Mouse (Mus musculus): ENCODE data around the gene Patl1. TPM values are rescaled to one million over a fixed set of nuclear protein-coding genes. Genes with fewer than 3 reads are reported as not detected.
"Not testable (repeated sequence)": the region's sequence is repeated elsewhere in the genome, so short reads cannot be mapped to it uniquely, and the experiment has no call there.

The Patl1 gene
- polyA plus RNA-seq, 1 experiment from 2014 or later = 17.4 TPM

DNA sequence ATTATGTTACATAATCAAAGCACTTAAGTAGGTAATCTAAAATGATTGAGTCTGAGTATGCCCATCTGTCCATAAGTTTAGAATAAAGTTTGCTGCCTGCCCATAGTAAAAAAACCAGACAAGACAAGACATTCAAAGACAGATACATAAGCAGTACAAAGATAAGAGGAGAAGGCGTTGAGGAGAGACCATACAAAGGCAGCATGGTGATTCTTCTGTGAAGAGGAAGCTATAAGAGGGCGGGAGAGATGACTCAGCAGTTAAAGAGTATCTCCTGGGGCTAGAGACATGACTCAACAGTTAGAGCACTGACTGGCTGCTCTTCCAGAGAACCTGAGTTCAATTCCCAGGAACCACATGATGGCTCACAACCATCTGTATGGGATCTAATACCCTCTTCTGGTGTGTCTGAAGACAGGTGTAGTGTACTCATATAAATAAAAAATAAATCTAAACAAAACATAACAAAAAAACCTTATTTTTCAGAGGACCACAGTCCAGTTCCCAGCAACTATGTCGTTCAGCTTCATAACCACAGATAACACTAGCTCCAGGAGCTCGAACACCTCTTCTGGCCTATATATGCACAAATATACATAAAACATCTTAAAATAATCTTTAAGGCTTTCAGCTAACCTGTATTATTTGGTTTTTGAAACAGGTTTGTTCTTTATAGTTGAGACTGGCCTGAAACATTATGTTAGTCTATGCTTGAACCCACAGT is 16.0 kb downstream of the Patl1 start:
- Histone ChIP-seq H3K4me2 (no peak overlapping the region), H3K36me3 (peaks cover 76% of the 10 kb centered on the region), H3K27ac (no peak overlapping the region), H3K9ac (no peak overlapping the region), H3K9me3 (no peaks in the 10 kb centered on the region), H3K4me1 (no peaks in the 10 kb centered on the region), H3K4me3 (no peak overlapping the region), H3K27me3 (no peaks in the 10 kb centered on the region)
- ATAC-seq (ENCODE audit: borderline replicate concordance, extremely low read depth, low FRiP score, low TSS enrichment) = no peak
- WGBS = 91% methylated on average over 4 of the region's 4 CpGs

DNA sequence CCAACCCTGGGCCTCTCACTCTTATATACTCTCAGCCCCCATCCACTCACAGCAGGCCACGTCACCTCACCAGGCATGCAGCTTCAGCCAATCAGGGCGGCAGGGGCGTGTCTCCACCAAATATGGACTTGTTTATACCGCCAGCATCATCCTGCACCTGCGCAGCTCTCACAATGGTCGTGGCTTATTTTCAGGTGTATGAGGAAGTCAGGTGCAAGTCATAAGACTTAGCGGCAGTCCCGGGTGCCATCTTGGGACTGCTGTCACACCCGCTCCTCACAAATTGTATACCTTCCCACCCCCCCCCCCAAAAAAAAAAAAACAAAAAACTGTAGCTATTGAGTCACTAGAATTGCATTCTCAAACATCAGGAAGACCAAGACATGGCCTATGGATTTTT is 34.3 kb downstream of the Patl1 start:
- 92% methylated on average over 9 of the region's 9 CpGs for WGBS
- not testable (repeated sequence) for H3K9me3 ChIP-seq

DNA sequence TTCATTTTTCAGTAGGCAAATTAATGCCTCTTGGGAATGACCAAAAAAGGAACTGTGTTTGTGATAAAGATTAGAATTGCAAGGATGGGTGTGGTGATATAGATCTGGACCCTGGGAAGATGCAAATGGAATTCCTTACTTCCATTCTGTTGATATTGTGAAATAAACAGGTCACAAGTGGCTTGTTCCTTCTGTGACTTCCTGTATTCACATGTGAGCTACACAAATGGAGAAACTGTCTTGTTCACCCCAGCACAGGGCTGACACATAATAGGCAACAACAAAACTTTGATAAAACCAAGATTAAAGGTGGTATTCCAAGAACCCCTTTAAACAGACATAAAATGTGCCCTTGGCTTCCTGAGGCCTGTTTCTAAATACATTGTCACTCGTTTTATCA is 37.7 kb downstream of the Patl1 start:
- peaks cover 10% of the 10 kb centered on the region for H3K36me3 ChIP-seq
- no peaks in the 10 kb centered on the region for H3K4me1 ChIP-seq
- no peaks in the 10 kb centered on the region for H3K27me3 ChIP-seq
- no peak overlapping the region for H3K4me2 ChIP-seq
- no peak overlapping the region for H3K27ac ChIP-seq
- no peaks in the 10 kb centered on the region for H3K9me3 ChIP-seq
- 50% methylated on average over 1 of the region's 1 CpGs for whole genome bisulfite sequencing
- no peak overlapping the region for H3K4me3 ChIP-seq
- no peak overlapping the region for H3K9ac ChIP-seq
- no peak for ATAC-seq (ENCODE audit: borderline replicate concordance, extremely low read depth, low FRiP score, low TSS enrichment)

More for the DNA sequence above, 34.3 kb downstream of the Patl1 start:
- H3K4me1 ChIP-seq; H3K9ac ChIP-seq; H3K4me3 ChIP-seq; H3K4me2 ChIP-seq; H3K27ac ChIP-seq; H3K27me3 ChIP-seq; ATAC-seq (ENCODE audit: borderline replicate concordance, extremely low read depth, low FRiP score, low TSS enrichment): not testable (repeated sequence)
- H3K36me3 ChIP-seq = peaks cover 33% of the 10 kb centered on the region

DNA sequence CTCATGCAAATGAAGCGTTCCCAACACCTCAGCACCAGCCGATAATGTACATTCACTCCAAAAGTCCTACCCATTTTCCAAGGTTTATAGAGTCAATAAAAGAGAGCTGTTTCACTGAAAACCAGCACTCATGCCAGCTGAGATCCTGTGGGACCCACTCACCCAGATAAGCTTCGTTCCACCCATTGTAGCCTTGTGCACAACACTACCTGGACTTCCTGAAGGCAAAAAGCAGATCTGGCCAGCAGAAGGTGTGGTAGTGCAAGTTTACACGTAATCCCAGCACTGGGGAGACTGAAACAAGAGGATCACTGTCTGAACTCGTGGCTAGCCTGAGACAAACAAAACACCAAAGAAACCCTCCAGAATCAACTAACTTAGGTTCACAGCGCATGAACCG is 38.5 kb downstream of the Patl1 start:
- WGBS = 68% methylated on average over 7 of the region's 7 CpGs
- Histone ChIP-seq H3K27me3 (no peaks in the 10 kb centered on the region), H3K9me3 (no peaks in the 10 kb centered on the region), H3K9ac (no peak overlapping the region), H3K4me3 (no peak overlapping the region), H3K27ac (no peak overlapping the region), H3K36me3 (peaks cover 3% of the 10 kb centered on the region), H3K4me2 (no peak overlapping the region), H3K4me1 (no peaks in the 10 kb centered on the region)
- no peak for ATAC-seq (ENCODE audit: borderline replicate concordance, extremely low read depth, low FRiP score, low TSS enrichment)

DNA sequence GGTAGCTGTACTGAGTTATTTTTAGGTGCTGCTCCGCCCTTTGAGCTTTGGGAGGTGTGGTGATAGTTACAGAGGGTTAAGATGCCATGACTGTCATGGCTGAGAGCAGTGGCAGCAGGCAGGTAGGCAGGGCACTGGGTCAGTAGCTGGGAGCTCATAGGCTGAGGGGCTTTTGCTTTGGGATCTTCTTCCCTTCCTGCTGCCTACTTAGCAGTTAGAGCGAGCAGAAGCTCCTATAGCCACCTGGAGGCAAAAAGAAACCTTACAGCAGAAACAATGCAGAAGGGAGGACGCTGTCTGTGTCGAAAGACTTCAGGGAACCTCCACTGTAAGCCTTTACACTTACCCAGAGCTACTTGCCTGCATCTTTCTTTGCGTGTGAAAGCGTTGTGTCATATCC is 42.0 kb downstream of the Patl1 start:
- Histone ChIP-seq H3K4me2 (no peak overlapping the region), H3K9me3 (no peaks in the 10 kb centered on the region), H3K36me3 (no peaks in the 10 kb centered on the region), H3K9ac (no peak overlapping the region), H3K4me3 (no peak overlapping the region), H3K27me3 (no peaks in the 10 kb centered on the region), H3K4me1 (no peaks in the 10 kb centered on the region), H3K27ac (no peak overlapping the region)
- ATAC-seq (ENCODE audit: borderline replicate concordance, extremely low read depth, low FRiP score, low TSS enrichment) = no peak
- WGBS = 45% methylated on average over 6 of the region's 6 CpGs

DNA sequence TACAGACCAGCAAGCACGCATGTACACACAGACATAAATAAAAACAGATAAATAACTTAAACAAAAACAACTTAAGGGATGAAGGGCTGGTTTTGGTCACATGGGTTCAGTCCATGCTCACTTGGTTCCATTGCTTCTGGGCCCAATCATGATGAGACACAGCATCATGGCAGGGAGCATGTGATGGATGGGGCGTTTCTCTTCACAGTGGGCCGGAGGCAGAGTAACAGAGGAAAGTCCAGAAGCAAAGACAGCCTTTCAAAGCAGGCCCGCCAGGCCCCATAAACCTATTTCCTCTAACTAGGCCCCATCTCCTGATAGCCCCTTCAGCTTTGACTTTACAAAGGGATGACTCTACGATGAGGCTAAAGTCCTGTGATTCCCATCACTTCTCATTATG is 44.4 kb downstream of the Patl1 start:
- H3K27me3 ChIP-seq = no peaks in the 10 kb centered on the region
- H3K4me3 ChIP-seq = no peak overlapping the region
- no peak for ATAC-seq (ENCODE audit: borderline replicate concordance, extremely low read depth, low FRiP score, low TSS enrichment)
- no peak overlapping the region for H3K27ac ChIP-seq
- no peak overlapping the region for H3K9ac ChIP-seq
- no peak overlapping the region for H3K4me2 ChIP-seq
- H3K9me3 ChIP-seq = no peaks in the 10 kb centered on the region
- H3K36me3 ChIP-seq = no peaks in the 10 kb centered on the region
- no peaks in the 10 kb centered on the region for H3K4me1 ChIP-seq
- WGBS = 82% methylated on average over 5 of the region's 5 CpGs

GRCm38 (mm10) chr19:11957396-11957795 is 45.2 kb downstream of the Patl1 start:
- no peaks in the 10 kb centered on the region for H3K9me3 ChIP-seq
- no peak overlapping the region for H3K4me3 ChIP-seq
- 87% methylated on average over 5 of the region's 5 CpGs for WGBS
- no peak for ATAC-seq (ENCODE audit: borderline replicate concordance, extremely low read depth, low FRiP score, low TSS enrichment)
- H3K27me3 ChIP-seq = no peaks in the 10 kb centered on the region
- H3K4me2 ChIP-seq = no peak overlapping the region
- H3K27ac ChIP-seq = no peak overlapping the region
- H3K4me1 ChIP-seq = no peaks in the 10 kb centered on the region
- H3K36me3 ChIP-seq = no peaks in the 10 kb centered on the region
- H3K9ac ChIP-seq = no peak overlapping the region

DNA sequence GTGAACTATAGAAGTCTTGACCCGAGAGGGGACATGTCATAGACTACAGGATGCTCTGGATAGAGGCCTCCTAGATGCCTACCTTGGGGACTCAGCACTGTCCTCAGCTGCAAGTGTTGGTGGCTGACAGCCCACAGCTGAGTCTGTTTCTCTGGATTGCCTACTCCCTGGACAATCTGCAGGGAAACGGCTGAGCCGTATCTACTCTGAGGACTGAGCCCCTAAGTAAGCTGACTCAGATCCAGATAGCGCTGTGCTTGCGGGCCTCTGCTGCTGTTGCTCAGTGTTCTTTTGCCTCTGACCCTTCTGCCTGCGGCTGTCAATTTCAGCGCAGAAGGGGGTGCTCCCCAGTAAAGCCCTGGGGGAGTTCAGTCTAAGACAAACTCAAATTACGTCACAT is 45.6 kb downstream of the Patl1 start:
- H3K9me3 ChIP-seq = no peaks in the 10 kb centered on the region
- H3K9ac ChIP-seq = no peak overlapping the region
- H3K36me3 ChIP-seq = no peaks in the 10 kb centered on the region
- WGBS = 74% methylated on average over 8 of the region's 8 CpGs
- H3K27ac ChIP-seq = no peak overlapping the region
- no peaks in the 10 kb centered on the region for H3K27me3 ChIP-seq
- no peak for ATAC-seq (ENCODE audit: borderline replicate concordance, extremely low read depth, low FRiP score, low TSS enrichment)
- H3K4me1 ChIP-seq = no peaks in the 10 kb centered on the region
- H3K4me3 ChIP-seq = no peak overlapping the region
- no peak overlapping the region for H3K4me2 ChIP-seq

DNA sequence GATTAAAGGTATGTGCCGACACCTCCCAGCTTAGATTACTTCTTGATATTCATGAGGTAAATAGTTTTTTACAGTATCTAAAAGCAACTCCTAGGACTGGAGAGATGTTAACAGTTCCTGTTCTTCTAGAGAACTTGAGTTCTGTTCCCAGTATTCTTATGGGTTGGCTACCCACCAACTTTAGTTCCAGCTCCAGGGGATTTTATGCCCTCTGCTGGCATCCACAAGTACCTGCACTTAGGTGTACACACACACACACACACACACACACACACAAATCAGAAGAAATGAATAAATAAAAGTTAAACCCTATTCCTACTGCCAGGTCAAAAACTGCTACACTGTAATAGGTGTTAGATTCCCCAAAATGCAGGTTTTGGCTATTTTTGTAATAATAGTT is 52.1 kb downstream of the Patl1 start:
- Histone ChIP-seq H3K27me3 (no peaks in the 10 kb centered on the region), H3K36me3 (peaks cover 7% of the 10 kb centered on the region; the same call in 1 of the 2 replicates), H3K4me1 (peaks cover 11% of the 10 kb centered on the region), H3K4me3 (peak overlapping the region; percentile 51), H3K9me3 (no peaks in the 10 kb centered on the region), H3K4me2 (peak overlapping the region; percentile 66; the same call in 1 of the 2 replicates), H3K27ac (no peak overlapping the region), H3K9ac (no peak overlapping the region)
- WGBS = 100% methylated on average over 1 of the region's 1 CpGs
- ATAC-seq (ENCODE audit: borderline replicate concordance, extremely low read depth, low FRiP score, low TSS enrichment) = no peak

DNA sequence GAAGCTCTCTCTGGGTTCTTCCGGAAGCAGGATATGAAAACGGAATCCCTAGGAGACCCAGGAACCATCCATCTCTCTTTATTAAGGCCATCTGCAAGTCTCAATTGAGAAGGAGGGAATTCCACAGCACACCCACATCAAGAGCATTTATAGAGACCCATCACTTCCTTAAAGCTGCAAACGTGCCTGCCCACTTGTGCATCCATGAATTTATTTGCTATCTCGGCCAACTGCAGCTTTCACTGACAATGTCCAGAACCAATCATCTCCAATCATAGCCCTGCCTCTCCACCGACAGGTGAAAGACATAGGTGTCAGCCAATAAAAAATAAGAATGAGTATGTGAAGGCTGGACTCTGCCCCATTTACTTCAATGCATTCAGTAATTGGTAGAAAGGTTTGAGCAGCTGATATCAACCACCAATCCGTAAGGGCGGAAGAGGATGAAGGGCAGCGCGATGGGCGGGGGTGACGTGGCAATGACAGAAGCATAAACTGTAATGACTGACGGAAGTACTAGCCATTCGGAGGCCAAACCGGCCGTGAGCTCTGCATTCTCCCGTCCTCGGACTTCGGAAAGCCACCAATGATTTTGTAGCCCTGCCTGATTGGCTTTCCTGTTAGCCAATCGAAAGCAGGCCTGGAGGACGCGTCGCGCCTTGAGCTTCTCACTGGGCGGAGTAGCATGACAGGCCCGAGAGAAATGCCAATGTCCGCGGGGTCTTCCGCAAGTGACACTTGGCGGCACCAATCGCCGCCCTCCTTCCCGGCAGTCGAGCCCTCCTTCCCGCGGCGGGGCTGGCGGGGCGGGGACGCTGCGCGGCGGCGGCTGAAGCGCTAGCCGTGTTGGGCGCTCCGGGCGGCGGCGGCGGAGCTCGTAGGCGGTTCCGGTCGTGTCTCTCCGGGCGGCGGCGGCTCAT is 53.1 kb downstream of the Patl1 start, which contains the start of gene Osbp:
TSS of gene Osbp (plus strand) at position 919 of the 920 bp plus-strand sequence.
- H3K36me3 ChIP-seq = peaks cover 7% of the 10 kb centered on the region; the same call in 1 of the 2 replicates
- H3K4me1 ChIP-seq = peaks cover 11% of the 10 kb centered on the region
- peak within 1 kb of the TSS; percentile 74 for H3K9ac ChIP-seq
- H3K9me3 ChIP-seq = no peaks in the 10 kb centered on the region
- H3K27me3 ChIP-seq = no peaks in the 10 kb centered on the region
- peak; percentile 97 for ATAC-seq (ENCODE audit: borderline replicate concordance, extremely low read depth, low FRiP score, low TSS enrichment)
- peak within 1 kb of the TSS; percentile 76 for H3K27ac ChIP-seq
- WGBS = under 1% methylated on average over 34 of the region's 59 CpGs
- peak within 1 kb of the TSS; percentile 91 for H3K4me2 ChIP-seq
- H3K4me3 ChIP-seq = peak within 1 kb of the TSS; percentile 86

DNA sequence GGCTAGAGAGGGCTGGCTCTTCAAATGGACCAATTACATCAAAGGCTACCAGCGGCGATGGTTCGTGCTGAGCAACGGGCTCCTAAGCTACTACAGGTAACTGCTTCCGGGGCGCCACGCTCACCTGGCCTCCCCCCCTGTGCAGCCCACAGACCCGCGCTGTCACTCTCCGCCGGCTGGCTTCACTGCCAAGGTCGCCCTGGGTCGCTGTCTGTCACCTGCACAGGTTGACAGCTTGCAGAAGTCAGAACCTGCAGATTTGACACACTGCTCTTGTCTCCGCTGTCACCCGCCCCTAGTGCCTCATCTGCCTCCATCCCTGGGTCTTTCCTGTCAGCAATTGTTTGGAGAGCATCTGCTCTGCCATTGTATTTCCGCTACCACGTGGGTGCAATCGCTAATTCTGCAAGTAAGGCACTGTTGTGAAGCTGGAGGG is 54.0 kb downstream of the Patl1 start:
- Histone ChIP-seq H3K27me3 (no peaks in the 10 kb centered on the region), H3K4me3 (peak overlapping the region; percentile 86), H3K27ac (peak overlapping the region; percentile 67), H3K4me1 (peaks cover 11% of the 10 kb centered on the region), H3K9me3 (no peaks in the 10 kb centered on the region), H3K36me3 (peaks cover 15% of the 10 kb centered on the region; the same call in 1 of the 2 replicates), H3K4me2 (peak overlapping the region; percentile 91), H3K9ac (peak overlapping the region; percentile 74)
- no peak for ATAC-seq (ENCODE audit: borderline replicate concordance, extremely low read depth, low FRiP score, low TSS enrichment)
- WGBS = 0% methylated on average over 18 of the region's 18 CpGs

Data from lung, embryonic 15.5 days (tissue).